Mouse (Mus musculus) R1 (cell line): ENCODE measurements at regions not wholly inside any gene's neighbourhood (a gene's known extent, or its start where the extent isn't known, plus 50 kb on each side); places are given as distances from the start of the nearest gene placed in this dataset.

ENCODE experiments used
- DNase-seq: peaks from one replicate; pipeline ENCODE4 v3.0.0-alpha.2; 2018; ENCODE audit warnings: low read depth, low spot score

DNA sequence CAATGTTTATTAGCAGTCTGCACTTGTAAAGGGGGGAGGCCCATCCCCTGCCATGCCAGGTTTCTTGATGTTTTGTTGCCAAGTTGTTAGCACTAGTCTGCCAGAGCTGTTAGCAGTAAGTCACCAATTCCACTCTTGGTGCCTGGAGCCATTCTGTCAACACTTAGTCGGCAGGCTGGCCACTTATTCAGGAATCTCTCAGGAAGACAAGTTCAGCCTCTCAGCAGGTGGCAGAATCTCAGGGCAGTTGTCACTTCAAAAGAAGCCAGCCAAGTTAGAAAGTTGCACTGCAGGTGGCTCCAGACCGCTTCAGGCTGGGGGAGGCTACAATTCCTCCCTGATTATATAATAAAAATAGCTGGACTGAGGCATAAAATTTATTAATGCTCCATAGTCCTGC is 424.2 kb downstream of the Cdh10 start:
- peak; percentile 56 for DNase-seq

DNA sequence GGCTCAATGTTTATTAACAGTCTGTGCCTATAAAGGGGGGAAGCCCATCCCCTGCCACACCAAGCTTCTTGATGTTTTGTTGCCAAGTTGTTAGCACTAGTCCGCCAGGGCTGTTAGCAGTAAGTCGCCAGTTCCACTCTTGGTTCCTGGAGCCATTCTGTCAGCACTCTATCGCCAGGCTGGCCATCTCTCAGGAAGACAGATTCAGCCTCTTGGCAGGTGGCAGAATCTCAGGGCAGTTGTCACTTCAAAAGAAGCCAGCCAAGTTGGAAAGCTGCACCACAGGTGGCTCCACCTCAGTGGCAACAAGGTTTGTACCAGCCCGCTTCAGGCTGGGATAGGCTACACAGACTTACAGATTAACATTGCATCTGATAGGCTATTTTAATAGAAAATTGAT is 428.7 kb downstream of the Cdh10 start:
- no peak for DNase-seq

DNA sequence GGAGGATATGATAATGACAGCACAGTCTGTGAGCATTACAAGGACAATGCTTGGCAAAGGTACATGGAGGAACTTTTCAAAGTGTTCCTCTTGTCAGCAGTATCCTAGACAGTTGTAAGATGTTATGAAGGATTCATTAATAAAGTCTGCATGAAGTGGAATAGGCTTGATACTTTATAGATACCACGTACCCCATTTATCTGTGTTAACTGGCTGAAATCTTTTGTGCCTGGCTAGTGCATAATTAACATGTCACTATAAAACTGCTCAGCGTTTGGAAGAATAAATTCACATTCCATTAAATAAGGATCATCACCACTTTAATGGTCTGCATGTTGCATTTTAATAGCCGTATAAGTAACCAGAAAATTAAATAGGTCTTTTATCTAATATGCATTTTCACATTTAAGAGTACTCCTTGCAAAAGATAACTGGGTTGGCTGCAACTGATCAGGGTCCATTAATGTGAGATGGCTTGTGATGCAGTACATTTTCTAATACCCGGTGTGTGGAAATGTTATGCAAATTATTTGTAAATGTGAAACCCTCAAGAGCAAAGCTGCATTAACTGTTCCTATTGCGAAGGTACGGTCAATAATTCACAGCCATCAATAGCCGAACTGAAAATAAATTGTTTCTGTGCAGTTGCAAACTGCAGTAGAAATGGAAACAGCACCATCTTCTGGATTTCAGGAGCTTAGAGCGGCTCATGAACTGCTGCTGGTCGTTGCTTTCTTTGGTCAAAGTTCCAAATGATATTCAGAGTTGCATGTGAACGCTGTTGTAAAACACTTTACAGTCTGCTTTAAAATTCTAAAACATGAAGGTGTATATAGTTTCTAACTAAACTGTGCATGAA is 457.4 kb downstream of the Cdh10 start:
- DNase-seq = peak; percentile 10

DNA sequence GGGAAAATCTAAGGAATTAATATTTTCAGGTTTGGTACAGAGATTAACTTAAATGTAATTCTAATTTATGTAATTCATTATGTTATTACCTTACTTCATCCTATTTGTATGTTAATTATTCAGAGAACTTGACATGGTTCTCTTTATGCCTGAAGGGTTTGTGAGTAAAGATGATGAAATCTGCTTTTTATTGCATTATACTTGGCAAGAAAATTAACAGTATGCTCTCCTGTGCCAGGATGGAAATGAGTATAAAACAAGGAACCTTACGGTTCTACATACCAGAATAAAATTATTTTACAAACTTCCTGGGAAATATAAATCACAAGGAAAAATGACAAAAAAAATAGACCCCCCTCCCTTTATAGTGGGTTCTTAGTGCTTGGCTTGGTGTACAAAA is 497.6 kb downstream of the Cdh10 start:
- no peak for DNase-seq

DNA sequence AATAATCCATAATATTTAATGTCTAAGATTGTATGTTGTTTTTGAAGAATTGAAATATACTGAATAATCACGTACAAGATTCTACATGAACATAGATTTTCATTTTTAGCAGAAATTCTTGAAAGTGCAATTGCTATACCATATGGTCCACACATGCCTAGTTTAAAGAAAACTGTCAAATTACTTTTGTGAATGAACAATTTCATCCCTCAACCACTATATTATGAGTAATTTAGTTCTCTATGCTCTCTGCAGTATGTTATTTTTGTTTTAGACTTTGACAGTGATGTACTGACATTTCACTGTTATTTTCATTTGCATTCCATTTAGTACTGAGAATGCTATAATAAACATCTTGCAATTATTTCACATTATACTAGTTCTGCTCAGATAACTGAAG is 537.6 kb downstream of the Cdh10 start:
- no peak for DNase-seq

DNA sequence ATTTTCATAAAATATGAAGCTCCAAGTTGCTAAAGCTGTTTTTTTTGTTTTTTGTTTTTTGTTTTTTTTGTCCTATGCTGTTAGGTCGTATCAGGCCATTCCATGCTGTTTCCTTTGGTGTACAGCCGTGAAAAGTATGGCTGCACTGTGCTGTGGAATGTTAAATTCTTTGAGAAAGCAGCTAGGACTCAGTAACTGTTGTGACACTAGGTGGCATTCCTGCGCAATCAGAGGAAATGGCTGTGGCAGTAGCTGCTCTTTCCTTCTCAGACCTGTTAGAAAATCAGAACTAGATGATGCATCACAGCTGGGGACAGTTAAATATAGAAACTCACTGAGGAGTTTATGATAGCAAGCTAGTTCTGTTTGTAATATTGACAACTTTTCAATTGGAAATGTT is 541.9 kb downstream of the Cdh10 start:
- DNase-seq = peak; percentile 59

DNA sequence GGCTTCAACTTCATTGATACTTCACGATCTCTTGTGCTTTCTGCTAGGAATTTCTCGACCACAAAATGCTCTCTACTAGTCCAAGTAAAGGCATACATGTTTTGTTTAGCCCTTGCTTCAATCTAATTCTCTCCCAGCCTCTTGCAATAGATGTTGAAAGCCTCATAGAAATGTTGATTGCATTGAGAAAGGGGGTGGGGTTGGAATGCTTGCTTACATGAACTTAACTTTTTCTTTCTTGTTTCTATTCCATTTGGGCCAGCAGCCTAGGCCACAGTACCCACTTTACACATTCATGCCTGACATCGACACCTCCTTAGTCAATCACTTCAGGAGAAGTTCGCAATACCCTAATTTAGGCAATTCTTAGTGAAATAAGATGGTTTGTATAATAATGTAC is 571.2 kb downstream of the Cdh10 start:
- DNase-seq = peak; percentile 82

DNA sequence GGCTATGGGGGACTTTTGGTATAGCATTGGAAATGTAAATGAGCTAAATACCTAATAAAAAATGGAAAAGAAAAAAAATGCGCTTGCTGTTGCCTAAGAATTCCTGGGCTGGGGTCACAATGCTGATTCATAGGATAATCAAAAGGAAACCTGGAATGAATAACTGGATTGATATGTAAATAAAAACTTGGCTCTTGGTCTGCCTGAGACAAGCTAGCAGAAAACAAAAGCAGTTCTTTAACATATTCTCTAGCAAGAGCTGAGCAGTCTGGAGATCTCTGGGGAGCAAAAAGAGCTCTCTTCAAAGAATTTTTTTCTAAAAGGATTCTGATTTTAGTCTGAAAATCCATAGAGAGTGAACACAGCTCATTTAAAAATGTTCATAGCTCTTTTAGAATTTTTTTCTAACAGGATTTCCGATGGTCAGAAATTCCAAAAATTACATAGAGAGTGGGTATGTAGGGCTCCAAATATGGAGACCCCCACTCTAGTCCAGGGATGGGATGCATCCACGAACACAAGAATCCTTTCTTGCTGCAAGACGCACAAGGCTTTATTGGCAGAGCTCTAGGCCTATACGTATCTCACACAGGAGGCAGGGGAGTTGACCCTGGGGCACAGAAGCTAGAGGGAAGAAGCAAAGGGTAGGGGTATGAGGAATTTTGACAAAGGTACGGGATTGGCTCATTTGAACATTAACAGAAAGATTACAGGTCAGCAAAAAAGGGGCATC is 572.7 kb downstream of the Cdh10 start:
- DNase-seq = peak; percentile 64

DNA sequence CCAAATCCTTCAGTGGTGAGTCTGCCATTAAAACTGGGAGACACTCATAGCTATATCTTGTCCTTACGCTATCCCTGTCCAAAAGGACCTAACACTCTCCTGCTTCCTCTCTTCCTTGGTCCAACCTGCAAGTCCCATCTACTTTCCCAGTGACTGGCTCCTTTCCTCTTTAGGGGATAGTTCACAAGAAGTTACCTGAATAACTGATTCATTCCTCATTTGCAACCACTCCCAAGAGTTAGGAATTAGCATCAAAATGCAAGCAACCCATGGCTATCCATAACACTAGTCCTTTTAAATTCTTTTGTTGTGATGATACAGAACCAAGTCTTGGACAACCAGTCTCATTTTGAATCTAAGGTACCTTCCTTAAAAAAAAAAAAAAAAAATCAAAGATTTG is 576.9 kb downstream of the Cdh10 start:
- peak; percentile 83 for DNase-seq
